Mouse (Mus musculus) adrenal gland, postnatal 10 days (tissue): ENCODE measurements at regions not wholly inside any gene's neighbourhood (a gene's known extent, or its start where the extent isn't known, plus 50 kb on each side); places are given as distances from the start of the nearest gene placed in this dataset.
A peak's percentile ranks its signal among the peaks of the same experiment; 100 is the strongest.

Experiments
- DNase-seq: peaks from one replicate; pipeline ENCODE4 v3.0.0; 2021; ENCODE audit warnings: mixed read lengths

DNA sequence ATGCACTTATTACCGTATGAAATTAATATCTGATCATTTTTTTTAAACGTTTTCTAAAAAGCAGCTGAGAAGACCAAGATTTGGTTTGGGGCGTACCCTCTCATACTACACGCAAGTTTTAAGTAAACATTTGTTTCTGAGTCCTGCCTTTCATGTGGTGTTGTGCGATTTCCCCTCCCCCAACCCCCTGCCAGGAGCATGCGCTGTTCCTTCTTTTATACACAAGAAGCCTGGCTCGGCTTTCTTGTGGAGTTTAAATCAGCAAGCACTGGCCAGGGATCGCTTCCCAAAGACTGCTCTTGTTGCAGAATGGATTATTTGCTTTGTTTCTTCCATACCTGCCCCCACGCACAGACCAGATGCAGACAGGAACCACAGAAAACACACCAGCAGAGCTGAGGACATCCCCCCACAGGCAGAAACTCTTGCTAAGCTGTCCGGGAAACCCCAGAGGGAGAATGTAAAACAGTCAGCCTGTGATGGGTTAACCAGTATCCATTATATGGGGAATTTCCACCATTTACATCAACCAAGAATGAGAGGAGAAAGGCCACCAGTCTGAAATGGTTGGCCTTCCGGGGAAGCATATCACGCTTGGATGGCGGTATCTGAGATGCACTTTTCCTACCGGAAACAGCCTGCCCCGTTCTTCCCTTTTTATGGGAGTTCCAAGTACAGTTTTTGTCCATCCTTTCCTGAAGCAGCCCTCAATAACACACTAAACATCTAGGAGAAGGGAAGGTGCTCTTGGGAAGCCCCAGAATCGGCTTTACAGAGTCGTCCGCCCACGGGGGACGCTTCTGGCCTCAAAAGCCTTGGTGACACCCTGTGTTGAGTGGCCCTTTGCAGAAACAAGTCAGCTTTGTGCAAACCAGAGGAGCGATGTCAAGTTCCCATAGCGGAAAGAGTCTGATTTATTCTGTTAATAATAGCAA is 91.3 kb downstream of the Tomm20 start:
- DNase-seq: no peak

DNA sequence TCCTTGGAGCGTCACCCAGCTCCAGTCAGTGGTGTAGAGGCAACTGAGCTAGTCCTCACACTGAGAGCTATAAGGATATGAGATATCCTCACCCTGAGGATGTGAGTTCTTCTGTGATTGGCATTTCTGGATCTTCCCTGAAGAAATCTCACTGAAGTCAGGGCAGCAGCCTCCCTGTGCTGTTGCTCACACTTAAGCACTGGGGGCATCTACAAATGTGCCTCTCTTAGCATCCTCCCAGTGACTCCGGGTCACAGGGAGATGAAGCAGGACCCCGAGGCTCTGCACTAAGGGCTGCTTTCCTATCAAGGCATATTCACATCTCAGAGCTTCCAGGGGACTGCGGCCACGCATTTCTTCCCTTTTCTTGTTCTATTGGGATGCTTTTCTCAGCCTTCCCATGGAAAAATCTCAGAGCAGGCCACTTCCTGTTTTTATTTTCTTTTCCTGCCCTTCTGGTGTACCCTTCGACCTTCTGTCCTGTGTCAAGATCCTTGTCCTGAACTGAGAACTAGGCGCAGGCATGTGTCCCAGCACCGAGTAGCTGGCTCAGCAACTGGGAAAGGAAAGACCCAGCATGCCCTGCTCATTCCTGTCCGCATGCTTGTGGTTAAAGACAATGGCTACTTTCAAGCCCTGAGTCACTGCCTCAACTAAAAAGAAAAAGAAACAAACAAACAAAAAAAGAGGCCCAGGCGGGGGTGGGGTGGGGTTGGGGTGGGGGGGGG is 92.8 kb downstream of the Tomm20 start:
- DNase-seq: no peak

DNA sequence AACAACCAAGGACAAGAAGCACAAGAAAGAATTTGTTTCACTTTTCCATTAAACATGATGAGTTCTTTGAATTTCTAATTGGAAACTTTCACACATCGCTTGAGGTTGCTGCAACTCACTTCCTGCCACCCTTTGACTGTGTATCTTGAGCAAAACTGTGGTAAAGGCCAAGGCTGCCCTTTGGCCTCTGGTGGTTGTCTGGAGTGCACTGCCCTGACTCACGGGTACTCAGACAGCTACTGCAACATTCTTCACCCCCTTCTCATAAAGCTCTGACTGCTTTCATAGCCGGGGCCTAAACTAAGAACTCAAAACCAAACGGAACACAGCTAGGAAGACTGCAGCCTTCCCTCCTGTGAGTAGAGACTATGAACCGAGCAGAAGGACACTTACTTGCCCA is 93.5 kb downstream of the Tomm20 start:
- peak; percentile 69 for DNase-seq

DNA sequence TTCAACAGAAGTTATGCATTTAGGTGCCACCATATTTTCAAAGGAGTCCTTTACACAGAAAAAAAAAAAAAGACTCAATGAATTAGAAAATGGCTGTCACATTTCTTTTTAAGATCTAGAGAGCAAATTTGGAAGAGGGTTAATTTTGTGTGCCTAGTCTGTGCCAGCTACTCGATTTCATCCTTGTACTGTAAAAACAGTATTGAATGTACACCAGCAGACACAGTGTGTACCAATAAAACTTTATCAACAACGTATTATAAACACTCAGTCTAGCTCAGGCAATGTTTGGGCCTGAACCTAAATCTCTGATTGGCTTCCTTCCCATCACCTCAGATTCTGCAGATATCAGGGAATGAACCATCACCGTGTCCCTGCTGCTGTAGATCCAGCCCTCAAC is 93.9 kb downstream of the Tomm20 start:
- no peak for DNase-seq

DNA sequence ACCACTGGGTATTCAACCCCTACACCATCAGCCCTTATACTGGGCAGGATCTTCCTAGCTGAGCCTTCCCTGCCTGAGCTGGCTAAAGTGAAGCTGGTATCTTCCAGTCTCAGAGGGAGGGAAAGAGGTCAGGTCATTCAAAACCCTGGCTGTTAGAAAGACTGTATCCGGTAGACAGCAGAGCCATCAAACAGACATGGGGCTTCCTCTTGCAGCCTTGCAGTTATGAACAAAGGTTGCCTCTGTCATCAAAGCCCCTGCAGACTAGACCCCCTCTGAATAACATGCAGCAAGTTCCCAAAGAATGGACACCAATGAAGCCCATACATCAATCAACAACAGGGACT is 95.5 kb downstream of the Tomm20 start:
- DNase-seq: no peak

GRCm38 (mm10) chr8:126849411-126850188 is 96.0 kb downstream of the Tomm20 start:
- peak; percentile 74 for DNase-seq

DNA sequence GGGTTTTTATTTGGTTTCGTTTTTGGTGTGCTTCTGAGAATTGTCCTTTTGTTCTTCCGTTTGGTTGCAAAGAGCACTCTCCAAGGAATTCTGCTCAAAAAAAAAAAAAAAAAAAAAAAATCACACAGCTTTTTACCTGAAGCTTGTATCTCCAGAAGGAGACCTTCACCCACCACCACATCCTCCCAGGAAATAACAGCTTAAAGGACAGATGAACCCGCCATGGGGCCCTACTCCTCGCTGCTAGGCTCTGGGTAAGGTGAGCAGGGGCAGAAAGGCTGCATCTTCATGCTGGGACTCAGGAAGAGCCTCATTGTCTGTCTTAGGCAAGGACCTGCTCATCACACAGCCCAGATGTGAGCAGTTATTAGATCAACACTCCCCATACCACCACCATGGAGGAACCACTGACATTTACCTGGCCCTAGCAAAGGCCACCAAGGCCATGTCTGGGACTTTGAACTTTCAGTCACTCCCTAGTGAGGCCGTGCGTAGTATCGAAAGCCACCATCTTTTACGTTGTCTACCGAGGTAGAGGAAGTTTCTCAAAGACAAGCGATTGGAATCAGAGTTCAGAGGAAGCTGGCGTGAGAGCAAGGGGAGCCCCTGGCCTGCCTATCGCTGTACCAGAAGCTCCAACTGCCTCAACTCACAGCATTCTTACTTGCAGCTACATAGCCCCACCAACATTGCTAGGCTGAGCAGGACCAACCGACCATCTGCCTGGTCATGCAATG is 97.1 kb downstream of the Tomm20 start:
- DNase-seq: no peak

DNA sequence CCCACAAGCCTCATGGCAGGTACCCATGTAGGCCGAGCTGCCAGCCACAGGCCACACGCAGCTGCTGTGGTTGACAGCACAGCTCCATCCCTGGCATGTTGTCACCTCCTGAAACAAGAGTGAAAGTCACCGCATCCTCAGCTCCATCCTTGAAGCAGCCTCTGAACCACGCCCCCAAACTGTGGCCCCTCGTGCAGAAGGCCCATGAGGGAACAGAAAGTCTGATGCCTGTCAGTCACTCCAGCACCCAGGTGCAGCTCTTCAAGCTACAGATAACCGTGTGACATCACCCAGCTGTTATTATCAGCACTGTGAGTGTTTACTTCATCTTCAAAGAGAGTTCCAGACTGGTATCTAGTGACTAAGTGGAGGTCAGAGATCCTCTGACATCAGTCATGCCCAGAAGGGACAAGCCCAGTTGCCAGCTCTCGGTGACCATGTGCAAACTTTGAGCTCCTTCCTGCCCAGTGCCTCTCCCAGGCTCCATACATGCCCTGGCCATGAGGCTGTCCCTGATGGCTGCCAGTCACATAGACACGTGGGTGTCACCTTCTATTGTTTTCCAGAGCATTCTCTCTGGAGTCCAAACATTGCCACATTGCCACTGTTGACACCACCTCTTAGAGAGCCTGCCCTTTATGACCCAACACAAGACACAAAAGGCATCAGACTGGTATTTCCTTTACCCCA is 97.8 kb downstream of the Tomm20 start:
- DNase-seq: peak; percentile 57

DNA sequence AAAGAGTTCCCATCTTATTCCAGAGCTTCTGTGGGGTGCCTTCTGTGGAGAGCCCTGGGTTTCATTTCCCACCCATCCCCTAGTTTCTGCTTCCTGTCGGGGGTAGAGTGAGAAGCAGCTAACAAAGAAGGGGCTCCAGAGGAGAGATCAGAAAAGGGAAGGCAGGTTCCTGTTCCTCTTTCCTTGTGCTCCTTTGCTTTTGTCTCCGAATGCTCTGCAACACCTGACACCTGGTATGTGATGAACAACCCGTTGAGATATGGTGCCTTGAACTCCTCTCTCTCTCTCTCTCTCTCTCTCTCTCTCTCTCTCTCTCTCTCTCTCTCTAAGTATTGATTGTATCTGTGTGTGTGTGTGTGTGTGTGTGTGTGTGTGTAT is 99.5 kb downstream of the Tomm20 start:
- DNase-seq: no peak

DNA sequence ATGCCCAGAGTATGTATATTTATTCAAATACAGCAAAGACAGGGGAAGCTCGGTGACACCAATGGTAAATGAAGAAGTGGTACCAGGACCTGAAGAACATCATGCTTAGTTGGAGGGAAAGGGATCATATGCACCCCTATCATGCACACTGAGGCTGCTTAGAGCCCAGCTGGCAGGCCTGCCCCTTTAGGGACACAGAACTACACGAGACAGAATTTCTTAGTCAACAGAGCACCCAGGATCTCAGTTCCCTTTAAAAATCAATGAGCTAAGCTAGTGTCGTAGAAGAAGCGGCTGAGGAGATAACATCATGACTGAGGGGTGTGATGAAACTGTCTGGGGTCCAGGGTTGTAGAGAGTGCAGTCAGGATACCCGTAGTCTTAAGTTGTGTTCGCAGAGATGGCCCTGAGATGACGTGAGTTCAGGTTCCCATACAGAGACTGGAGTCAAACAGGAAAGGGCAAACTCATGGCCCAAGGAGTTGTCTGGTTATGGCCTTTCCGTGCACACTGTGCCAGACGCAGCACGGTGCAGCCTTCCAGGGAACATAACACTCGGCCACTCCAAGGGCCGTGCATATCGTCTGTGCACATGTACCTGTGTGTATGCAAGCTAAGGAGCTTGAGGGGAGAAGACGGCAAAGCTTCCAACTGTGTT is 100.0 kb downstream of the Tomm20 start:
- no peak for DNase-seq

DNA sequence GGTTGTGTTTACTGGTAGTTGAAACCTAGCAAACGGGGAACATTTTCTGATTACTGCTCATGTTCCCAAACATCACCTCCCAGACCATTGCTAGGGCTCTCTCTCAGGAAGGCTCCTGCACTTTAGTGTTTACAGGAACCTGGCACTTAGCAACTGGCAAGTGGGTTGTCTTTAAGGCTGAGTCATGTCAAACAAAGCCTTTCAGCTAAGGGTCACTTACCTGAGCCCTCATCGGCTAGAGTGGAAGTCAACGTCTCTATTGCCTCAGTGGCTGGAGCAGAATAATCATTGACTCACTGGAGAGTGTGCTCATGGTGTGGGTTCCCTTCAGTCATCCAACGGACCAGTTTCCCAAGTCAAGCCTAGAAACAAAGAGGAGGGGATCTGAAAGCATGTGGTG is 101.0 kb downstream of the Tomm20 start:
- DNase-seq: no peak

DNA sequence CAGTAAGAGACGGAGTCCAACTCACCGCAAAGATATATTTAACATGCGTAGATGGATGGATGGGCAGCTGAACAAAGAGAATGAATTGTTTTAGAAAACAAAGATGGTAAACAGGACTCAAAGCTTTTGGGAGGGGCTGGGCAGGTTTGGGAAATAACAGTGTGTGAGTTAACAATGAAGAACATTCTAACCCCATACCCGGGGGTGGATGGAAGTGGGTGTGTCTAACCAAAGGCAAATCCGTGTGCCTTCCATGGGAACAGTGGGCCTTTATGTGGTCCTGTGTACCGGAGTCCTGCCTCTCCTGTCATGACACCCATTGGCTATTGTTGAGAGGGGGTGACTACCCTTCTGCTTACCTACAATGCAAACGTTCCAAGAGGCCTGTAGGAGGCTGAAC is 104.5 kb downstream of the Tomm20 start:
- no peak for DNase-seq

GRCm38 (mm10) chr8:126839712-126840355 is 105.8 kb downstream of the Tomm20 start:
- peak; percentile 73 for DNase-seq

DNA sequence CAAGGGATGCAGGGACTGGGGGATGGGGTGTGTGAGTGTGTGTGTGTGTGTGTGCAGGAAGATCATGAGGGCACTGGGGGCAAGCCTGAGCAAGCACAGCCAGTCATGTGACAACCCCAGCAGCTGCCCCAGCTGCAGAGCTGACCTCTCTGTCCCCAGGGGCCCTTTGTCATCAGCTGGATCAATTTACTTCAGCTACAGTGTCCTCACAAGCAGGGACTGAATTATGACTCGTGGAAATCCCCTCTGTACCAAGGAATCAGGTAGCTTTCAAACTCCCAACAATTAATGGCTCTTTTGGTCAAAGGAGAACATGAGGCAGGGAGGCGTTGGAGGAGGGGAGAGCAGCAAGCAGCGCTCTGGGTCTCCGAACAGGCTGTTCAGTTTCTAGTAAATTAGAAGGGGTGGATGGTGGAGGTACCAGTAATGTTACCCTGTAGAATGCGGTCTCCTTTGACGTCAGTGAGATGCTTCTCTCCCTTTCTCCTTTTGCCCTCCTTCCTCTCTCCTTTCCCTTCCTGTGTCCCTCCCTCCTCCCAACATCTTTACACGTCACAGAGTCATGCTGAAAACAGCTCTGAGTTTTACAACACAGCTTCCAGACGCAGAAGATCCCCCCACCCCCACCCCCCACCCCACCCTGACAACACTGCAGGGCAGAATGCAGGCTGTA is 106.5 kb downstream of the Tomm20 start:
- peak; percentile 61 for DNase-seq

GRCm38 (mm10) chr8:126838228-126838627 is 107.4 kb downstream of the Tomm20 start:
- DNase-seq: no peak

DNA sequence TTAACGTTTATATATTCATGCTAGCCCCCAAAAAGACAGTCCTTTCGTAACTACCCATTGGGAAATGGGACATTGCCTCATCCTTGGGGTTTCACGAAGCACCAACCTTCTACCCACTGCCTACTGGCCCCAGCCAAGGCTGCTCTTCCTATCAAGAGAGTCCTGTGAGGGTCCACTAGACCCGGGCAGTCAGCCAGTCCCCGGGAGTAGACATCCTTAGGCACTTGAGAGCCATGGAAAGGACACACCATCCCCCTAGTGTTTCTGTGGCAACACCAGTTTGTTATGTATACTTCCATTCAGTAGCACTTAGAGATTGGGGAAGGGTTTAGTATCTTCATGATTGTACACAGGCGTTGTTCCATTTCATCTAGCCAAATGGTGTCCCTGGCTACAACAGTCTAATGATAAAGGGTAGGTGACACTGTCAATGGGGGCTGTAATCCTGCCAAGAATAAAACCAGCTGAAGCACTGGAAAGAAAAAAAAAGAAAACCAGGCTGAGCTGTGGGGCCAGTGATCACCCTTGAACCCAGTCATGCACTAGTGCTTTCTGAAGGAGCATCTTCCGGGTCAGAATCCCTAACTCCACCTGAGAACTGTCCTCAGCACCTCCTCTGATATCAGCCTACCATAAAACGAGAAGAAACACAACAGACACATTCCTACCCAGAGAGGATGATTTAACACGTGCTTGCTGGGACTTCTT is 108.2 kb downstream of the Tomm20 start:
- peak; percentile 38 for DNase-seq

DNA sequence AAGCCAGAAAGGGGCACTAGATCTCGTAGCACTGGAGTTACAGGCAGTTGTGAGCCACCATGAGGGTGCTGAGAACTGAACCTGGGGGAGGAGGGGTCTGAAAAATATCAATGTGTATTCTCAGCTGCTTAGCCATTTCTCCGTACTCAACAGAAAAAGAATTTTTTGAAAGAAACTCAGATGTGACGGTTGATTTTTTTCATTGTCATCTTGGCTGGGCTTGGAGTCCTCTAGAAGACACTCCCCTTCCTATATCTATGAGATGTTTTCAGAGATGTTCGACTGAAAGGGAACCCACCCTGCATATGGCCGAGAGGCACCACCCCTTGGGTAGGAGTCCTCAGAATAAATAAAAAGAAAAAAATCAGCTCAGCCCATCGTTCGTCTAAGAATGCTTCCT is 110.1 kb downstream of the Tomm20 start:
- no peak for DNase-seq

GRCm38 (mm10) chr8:126833471-126834453 is 111.9 kb downstream of the Tomm20 start:
- peak; percentile 42 for DNase-seq
